In the genomic region with DNA sequence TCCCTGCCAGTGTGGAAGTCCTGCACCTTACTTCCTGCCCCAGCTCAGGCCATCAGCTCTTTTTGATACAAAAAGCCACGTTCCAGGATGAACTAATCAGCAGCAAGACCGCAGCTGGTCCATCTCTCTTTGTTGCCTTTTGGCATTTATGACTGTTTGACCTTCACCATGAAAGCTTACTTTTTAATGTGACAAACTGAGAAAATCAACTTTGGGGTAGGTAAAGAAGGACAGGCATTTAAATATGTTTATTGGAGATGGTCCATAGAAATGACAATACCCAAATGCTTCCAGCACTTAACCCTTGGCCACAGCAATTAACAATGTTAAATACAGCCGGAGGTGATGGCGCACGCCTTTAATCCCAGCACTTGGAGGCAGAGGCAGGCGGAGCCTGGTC, we compare ENCODE assay signal across 28 mouse cellular contexts.
"Had no signal": no experiment of that assay in that cellular context is flagged by ENCODE, and none has a peak within 500 bp of the region (broad histone marks: within the 10 kb centered on the region; RNA-seq: fewer than 3 reads in every experiment).

No protein-coding gene starts in this region.

- H3K27ac ChIP-seq: gastrocnemius, adult 2 months; heart, adult 2 months; heart, embryonic 13.5 days; heart, embryonic 15.5 days; hindbrain, embryonic 10.5 days; hindbrain, embryonic 12.5 days; hindbrain, embryonic 14.5 days; intestine, embryonic 15.5 days; layer of hippocampus, adult 2 months; left cerebral cortex, adult 2 months; limb, embryonic 10.5 days; limb, embryonic 12.5 days; liver, embryonic 13.5 days had no signal

- H3K4me2 ChIP-seq: heart, embryonic 11.5 days; heart, embryonic 13.5 days; heart, embryonic 15.5 days; hindbrain, embryonic 12.5 days; hindbrain, embryonic 14.5 days; intestine, embryonic 15.5 days; limb, embryonic 12.5 days; liver, embryonic 11.5 days; liver, embryonic 13.5 days had no signal

- DNase-seq: gastrocnemius, adult 2 months; gastrocnemius, postnatal 10 days; gastrocnemius, postnatal 25 days; heart, adult 2 months; heart, postnatal 14 days; heart, postnatal 4 days; kidney, adult 18-20 months; kidney, adult 8-10 months; kidney, postnatal 10 days; kidney, postnatal 25 days; kidney, postnatal 4 days; liver; liver, embryonic 13.5 days had no signal

- H3K4me1 ChIP-seq: heart, embryonic 13.5 days; heart, embryonic 15.5 days; hindbrain, embryonic 10.5 days; hindbrain, embryonic 12.5 days; intestine, embryonic 15.5 days; limb, embryonic 10.5 days; limb, embryonic 12.5 days; liver, embryonic 13.5 days had no signal

- H3K9ac ChIP-seq: heart, embryonic 13.5 days; heart, embryonic 15.5 days; hindbrain, embryonic 12.5 days; hindbrain, embryonic 14.5 days; intestine, embryonic 15.5 days; limb, embryonic 12.5 days; liver, embryonic 13.5 days had no signal

- H3K4me3 ChIP-seq: gastrocnemius, adult 2 months; heart, adult 2 months; heart, embryonic 13.5 days; heart, embryonic 15.5 days; hindbrain, embryonic 10.5 days; hindbrain, embryonic 12.5 days; intestine, embryonic 15.5 days; layer of hippocampus, adult 2 months; left cerebral cortex, adult 2 months; limb, embryonic 10.5 days; limb, embryonic 12.5 days; liver, embryonic 13.5 days had no signal

- ATAC-seq: hindbrain, embryonic 16.5 days; inflammation-experienced regulatory T-cells, adult 6 months; intestine, embryonic 15.5 days; intestine, postnatal 0 days had no signal

- H3K27me3 ChIP-seq: heart, embryonic 13.5 days; heart, embryonic 15.5 days; hindbrain, embryonic 12.5 days; intestine, embryonic 15.5 days; limb, embryonic 12.5 days; liver, embryonic 13.5 days had no signal

- H3K36me3 ChIP-seq: heart, embryonic 13.5 days; heart, embryonic 15.5 days; hindbrain, embryonic 10.5 days; hindbrain, embryonic 12.5 days; intestine, embryonic 15.5 days; limb, embryonic 10.5 days; limb, embryonic 12.5 days; liver, embryonic 13.5 days had no signal

- H3K9me3 ChIP-seq: heart, embryonic 13.5 days; heart, embryonic 15.5 days; intestine, embryonic 15.5 days; liver, embryonic 13.5 days had no signal
